Mouse (Mus musculus) myocyte (in vitro differentiated cells): Measurements from ENCODE around the gene Hdac7.

Experiments used
- CEBPB ChIP-seq: IDR thresholded peaks from 2 replicates; pipeline ENCODE4 v1.6.1; 2011; ENCODE audit warnings: mild to moderate bottlenecking, moderate library complexity; ENCODE audit not compliant: poor library complexity, insufficient read depth, severe bottlenecking
- MAX ChIP-seq: IDR thresholded peaks from one replicate; pipeline ENCODE4 v1.6.1; 2011; ENCODE audit warnings: low read depth, mild to moderate bottlenecking, control low read depth
- MYOD1 ChIP-seq, 3 experiments: IDR thresholded peaks; one replicate each; pipeline ENCODE4 v1.6.1; 2011; ENCODE audit warnings: control low read depth in 2 of 3, low read depth in 2 of 3, mild to moderate bottlenecking in 2 of 3, moderate library complexity in 1 of 3; ENCODE audit not compliant: insufficient read length in 2 of 3, control insufficient read depth in 1 of 3
- MYOG ChIP-seq, 3 experiments: IDR thresholded peaks; one replicate each; pipeline ENCODE4 v1.6.1; 2011; ENCODE audit warnings: control low read depth in 2 of 3, low read depth in 2 of 3, mild to moderate bottlenecking in 2 of 3; ENCODE audit not compliant: insufficient read length in 2 of 3, control insufficient read depth in 1 of 3, insufficient read depth in 1 of 3
- POLR2A ChIP-seq: IDR thresholded peaks from one replicate; pipeline ENCODE4 v1.6.1; 2011; ENCODE audit warnings: low read depth, mild to moderate bottlenecking, control low read depth, moderate library complexity; ENCODE audit not compliant: insufficient read length
- POLR2AphosphoS2 ChIP-seq: IDR thresholded peaks from one replicate; pipeline ENCODE4 v1.6.1; 2011; ENCODE audit warnings: low read depth, control low read depth; ENCODE audit not compliant: insufficient read length
- REST ChIP-seq: IDR thresholded peaks from one replicate; pipeline ENCODE4 v1.6.1; 2011; ENCODE audit warnings: mild to moderate bottlenecking, control low read depth, moderate library complexity; ENCODE audit not compliant: insufficient read depth, insufficient read length
- SRF ChIP-seq: IDR thresholded peaks from one replicate; pipeline ENCODE4 v1.6.1; 2011; ENCODE audit warnings: low read depth; ENCODE audit not compliant: control insufficient read depth, insufficient read length
- TCF12 ChIP-seq: IDR thresholded peaks from one replicate; pipeline ENCODE4 v1.6.1; 2011; ENCODE audit warnings: mild to moderate bottlenecking, control low read depth; ENCODE audit not compliant: poor library complexity, insufficient read depth, severe bottlenecking
- TCF3 ChIP-seq: IDR thresholded peaks from one replicate; pipeline ENCODE4 v1.6.1; 2011; ENCODE audit warnings: low read depth, control low read depth; ENCODE audit not compliant: insufficient read length

DNA sequence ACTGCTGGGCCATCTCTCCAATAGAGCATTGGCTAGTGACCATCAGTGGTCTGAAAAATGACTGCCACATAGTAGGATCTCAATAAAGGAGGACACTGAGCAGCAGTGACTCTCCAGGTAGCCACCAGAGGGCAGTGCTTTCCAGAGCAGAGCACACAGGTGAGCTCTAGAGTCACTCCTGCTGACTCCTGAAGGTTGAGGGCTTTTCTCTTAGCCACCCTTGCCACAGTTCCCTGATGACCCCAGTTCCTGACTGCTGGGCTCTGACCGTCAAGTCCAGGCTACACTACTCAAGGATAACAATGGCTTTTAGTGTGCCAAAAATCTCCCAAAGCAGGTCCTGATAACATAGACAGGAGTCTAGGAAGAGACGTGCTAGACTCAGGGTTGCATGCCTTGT lies 92.6 kb downstream of the Hdac7 start:
- TF ChIP-seq REST: no peak
- no peak for TF ChIP-seq MYOD1 (IDR thresholded peaks at IDR 0.05; ENCODE audit: control insufficient read depth in 1 of 3, insufficient read length in 2 of 3, low read depth in 2 of 3)
- TF ChIP-seq SRF: no peak
- TF ChIP-seq POLR2A: no peak
- TF ChIP-seq MYOG (IDR thresholded peaks at IDR 0.05; ENCODE audit: control insufficient read depth in 1 of 3, insufficient read depth in 1 of 3, insufficient read length in 2 of 3, low read depth in 2 of 3): no peak
- TF ChIP-seq TCF12: no peak
- no peak for TF ChIP-seq TCF3
- TF ChIP-seq POLR2AphosphoS2: no peak
- TF ChIP-seq CEBPB: no peak
- TF ChIP-seq MAX: no peak
